Mouse (Mus musculus) left cerebral cortex, adult 2 months (tissue): ENCODE measurements at regions not wholly inside any gene's neighbourhood (a gene's known extent, or its start where the extent isn't known, plus 50 kb on each side); places are given as distances from the start of the nearest gene placed in this dataset.

Experiments used
- DNase-seq, 2 experiments: peaks; one replicate each; pipeline ENCODE4 v3.0.0; 2021 to 2022; ENCODE audit warnings: low spot score in 2 of 2, mixed read lengths in 1 of 2; ENCODE audit errors: extremely low spot score in 1 of 2
- H3K27ac ChIP-seq: fragments of 200-600 bp; 2 replicates; pipeline ENCODE4 v1.8.1; 2022
- H3K4me3 ChIP-seq: fragments of 200-600 bp; 2 replicates; pipeline ENCODE4 v1.8.1; 2022
- CTCF ChIP-seq: fragments of 200-600 bp; IDR thresholded peaks from 2 replicates; pipeline ENCODE4 v1.8.1; 2022; ENCODE audit warnings: antibody characterized with exemption, mild to moderate bottlenecking, moderate library complexity
- intact Hi-C: fragments of 180-260 bp; cut with DNase I; formaldehyde crosslinking; loops from one replicate; pipeline ENCODE4 v1.15.1; 2025

DNA sequence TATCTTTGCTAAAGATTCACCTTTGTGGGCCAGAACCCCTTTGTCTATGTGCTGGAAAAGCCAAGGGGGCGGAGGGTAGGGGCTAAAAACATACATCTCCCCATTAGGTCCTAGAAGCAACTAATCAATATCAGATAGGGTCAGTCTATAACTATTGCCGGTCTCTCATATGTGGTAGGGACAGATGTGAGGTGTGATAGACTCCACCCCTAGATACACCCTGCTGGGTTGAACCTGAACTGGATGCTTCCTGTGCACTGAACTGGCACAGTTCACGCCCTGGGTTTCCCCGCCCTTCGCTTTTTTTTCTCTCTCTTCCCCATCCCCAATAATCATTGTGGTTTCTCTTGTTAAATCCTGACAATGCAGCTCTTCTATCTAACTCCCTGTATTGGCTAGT, 270.3 kb upstream of the Gpc5 start:
- Histone ChIP-seq H3K27ac (no peak overlapping the region), H3K4me3 (no peak overlapping the region)
- intact Hi-C loops = no loop called here
- TF ChIP-seq CTCF = no peak
- no peak for DNase-seq

DNA sequence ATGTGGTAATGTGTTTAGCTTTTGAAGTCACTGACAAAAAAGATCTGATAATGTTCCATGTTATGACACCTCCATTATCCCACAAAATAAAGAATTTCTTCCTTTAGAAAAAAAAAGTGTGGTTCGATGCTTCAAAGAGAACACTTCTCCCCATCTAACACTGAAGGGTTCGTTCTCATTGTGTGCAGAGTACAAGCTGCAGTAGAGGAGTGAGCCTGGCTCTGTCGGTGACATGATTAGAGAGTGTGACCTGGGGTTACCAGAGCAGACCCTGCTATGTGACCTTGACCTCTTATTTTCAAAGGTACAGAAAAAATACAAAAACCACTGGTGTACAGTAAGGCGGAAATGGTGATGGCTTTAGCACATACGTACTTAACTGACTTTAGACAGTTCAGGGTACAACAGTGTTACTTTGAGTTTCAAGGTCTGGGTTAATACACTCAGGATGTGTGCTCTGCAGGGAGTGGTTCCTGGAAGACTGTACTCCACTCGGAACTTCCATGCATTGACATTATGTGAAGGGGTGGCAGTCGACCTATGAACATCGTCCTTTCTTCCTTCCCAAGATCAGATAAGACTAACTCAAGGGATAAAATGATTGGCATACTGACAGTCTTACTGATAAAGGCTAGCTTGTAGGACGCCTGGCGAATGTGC, 265.2 kb upstream of the Gpc5 start:
- Histone ChIP-seq H3K27ac (no peak overlapping the region), H3K4me3 (no peak overlapping the region)
- DNase-seq = no peak
- intact Hi-C loops = no loop called here
- no peak for TF ChIP-seq CTCF

DNA sequence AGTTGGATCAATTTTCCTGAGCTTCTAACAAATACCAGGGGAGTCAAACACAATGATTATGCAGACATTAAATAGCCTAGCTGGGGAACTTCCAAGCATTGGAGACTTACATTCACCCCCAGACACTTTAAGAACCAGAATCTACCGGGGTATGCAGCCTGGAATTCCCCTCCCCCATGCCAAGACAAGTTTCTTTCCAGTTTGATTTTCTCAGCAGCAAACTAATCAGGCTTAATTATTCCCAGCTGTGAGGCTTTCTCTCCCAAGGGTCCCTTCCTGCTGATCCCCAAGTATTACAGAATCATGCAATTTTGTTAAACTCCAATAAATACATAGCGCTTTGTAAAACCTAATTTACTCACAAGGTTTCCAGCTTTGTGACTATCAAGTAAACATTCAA, 262.7 kb upstream of the Gpc5 start:
- intact Hi-C loops = no loop called here
- H3K4me3 ChIP-seq = no peak overlapping the region
- DNase-seq = no peak
- no peak for TF ChIP-seq CTCF
- no peak overlapping the region for H3K27ac ChIP-seq

DNA sequence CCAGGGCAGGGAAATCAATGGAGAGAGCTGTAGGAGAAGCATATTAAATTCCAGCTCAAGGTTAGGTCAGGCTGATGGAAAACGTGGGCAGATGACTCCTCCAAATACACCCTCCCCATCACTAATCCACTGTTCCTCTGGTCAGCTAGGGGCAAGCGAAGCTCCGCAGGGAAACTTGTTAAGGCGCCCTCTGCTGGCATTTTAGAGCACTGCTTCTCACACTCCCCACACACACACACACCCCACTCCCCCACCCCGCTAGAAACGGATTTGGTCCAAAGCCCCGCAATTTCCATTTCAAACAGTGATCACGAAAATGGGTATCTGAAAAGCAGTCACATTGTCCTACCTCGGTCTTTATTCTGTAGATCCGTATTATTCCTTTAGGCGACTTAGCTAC, 259.0 kb upstream of the Gpc5 start:
- intact Hi-C loops = no loop called here
- no peak for DNase-seq
- no peak; the same call in 1 of the 2 replicates for TF ChIP-seq CTCF
- Histone ChIP-seq H3K27ac (no peak overlapping the region), H3K4me3 (no peak overlapping the region)

DNA sequence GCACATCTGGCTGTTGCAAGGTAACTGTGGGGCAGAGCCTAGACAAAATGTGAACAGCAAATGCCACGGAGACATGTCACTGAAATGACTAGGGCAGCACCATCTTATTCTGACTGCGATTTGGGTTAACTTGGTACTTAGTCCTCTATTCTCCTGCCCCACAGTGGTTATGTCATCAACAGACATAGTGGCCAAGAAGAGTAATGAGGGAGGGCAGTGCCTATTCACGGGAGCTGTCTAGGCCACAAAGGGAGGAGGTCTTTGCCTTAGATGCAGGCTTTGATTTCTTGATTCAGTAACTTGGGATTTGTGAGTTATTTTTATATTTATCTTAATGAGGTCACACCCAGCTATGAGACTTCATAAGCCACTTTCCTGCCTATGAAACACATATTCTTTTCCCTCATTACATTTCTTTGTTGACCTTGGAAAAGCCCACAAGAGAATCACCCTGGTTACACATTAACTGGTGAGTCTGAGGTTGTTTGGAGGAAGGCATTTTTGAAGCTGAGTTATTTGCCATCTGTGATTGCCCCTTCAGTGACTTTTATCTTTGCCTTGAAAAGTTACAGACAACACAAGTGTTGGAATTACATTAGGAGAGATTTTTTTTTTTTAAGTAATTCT, 255.2 kb upstream of the Gpc5 start:
- Histone ChIP-seq H3K27ac (no peak overlapping the region), H3K4me3 (no peak overlapping the region)
- no peak for DNase-seq
- TF ChIP-seq CTCF = no peak
- intact Hi-C loops = no loop called here

DNA sequence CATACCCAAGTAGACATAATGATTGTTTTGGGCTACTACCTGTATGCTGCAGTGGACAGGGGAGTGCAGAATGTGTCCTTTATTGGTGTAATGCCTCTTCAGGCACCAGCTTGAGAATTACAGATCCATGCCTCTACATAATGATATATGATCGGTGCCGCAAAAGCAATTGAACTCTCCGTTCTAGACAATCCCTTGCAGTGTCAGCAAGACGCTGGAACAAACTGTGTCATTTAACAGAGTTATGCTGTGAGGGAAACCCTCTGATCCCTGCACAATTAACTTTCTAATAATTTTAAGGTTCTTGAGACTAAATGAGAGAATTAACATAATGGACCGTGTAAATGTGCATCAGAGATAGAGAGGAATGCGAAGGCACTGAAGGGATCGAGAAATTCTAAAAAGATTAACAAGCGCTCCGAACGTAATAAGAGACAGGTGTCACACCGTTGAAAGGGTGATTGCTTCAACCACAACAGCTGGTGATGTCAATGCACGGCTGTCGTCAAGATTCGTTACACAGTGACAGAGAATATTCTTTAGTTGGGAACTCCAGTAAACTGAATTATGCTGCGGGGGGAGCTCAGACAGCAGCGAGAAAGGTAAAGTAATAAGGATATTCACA, 254.3 kb upstream of the Gpc5 start:
- no peak for DNase-seq
- no peak overlapping the region for H3K27ac ChIP-seq
- intact Hi-C loops = no loop called here
- no peak overlapping the region for H3K4me3 ChIP-seq
- no peak for TF ChIP-seq CTCF

DNA sequence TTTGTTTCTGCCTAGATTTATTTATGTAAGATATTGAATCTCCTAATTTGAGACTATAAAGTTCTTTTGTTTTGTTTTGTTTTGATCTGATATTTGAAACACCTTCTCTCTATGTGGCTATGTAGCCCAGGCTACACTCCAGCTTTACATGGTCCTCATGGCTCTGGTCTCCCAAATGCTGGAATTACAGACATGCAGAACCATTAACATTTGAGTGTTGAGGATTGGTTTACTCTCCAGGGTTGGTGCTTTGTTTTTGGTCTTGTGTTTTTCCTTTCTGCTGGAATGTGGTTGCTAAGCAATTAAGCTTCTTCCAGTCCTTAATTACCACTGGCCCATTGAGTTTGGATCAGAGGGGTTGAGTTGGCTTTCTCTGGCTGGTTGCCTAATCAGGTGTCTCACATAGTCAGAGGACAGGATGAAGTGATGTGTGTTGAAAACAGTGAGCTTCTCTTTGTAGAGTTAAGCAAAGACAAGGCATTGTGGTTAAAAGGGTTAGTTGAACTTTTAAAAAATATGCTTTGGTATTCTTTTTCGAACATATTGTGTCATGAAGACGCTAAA, 252.6 kb upstream of the Gpc5 start:
- no peak for TF ChIP-seq CTCF
- no peak overlapping the region for H3K27ac ChIP-seq
- intact Hi-C loops = no loop called here
- no peak for DNase-seq
- H3K4me3 ChIP-seq = no peak overlapping the region

DNA sequence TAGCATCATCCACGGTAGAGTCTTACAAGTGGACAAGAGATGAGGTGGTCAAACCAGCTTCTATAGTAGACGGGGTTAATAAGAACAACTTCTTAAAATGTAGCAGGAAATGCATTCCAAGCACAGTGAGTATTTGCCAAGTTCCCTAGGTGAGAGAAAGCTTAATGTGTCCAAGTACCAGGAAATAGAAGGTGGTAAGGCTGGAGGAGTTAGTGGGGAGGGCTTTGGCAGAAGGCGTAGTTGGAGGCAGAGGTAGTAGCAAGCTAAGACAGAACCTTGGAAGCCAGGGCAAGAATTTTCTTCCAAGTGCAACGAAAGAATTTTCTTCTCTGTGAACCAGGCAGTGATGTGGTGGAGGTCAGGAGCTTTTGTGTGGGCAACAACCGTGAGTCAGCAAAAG, 251.2 kb upstream of the Gpc5 start:
- no peak for DNase-seq
- Histone ChIP-seq H3K27ac (no peak overlapping the region), H3K4me3 (no peak overlapping the region)
- TF ChIP-seq CTCF = no peak
- intact Hi-C loops = no loop called here

DNA sequence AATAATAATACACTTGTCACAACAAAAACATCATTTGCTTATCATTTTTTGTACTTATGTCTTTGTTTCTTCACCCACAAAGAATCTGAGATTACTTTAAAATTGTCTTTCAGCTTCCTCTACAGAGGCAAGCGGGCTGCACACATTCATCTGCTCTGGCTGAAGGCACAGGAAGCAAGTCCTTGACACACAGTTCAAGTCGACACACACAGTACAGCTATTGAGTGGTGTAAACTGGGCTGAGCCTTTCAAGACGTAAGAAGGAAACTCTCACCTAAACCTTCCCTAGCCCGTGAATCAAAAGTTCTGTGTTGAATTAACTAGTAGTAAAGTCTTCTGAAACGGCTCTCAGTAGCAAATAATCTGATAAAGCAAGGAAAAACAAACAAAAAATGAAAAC, 250.5 kb upstream of the Gpc5 start:
- Histone ChIP-seq H3K4me3 (no peak overlapping the region), H3K27ac (no peak overlapping the region)
- no peak for DNase-seq

DNA sequence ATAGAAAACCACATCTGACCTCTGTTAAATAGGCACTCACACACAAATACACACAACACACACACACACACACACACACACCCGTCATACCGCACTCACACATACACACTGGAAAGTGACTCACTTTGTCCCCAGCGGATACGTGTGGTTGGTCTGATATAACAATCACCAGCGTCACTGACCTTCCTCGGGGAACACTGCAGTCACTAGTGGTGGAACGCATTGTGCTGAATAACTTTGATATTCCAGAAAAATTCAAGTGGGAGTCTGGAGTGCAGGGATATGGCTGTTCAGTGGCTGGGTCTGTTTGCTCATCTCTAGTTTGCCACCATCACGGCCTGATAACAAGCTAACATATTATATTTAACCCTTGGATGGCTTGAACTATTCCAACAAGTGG, 249.7 kb upstream of the Gpc5 start:
- Histone ChIP-seq H3K27ac (no peak overlapping the region), H3K4me3 (no peak overlapping the region)
- no peak for DNase-seq
- intact Hi-C loops = no loop called here
- TF ChIP-seq CTCF = no peak

More for the DNA sequence above, 250.5 kb upstream of the Gpc5 start:
- intact Hi-C loops = no loop called here
- TF ChIP-seq CTCF = no peak

DNA sequence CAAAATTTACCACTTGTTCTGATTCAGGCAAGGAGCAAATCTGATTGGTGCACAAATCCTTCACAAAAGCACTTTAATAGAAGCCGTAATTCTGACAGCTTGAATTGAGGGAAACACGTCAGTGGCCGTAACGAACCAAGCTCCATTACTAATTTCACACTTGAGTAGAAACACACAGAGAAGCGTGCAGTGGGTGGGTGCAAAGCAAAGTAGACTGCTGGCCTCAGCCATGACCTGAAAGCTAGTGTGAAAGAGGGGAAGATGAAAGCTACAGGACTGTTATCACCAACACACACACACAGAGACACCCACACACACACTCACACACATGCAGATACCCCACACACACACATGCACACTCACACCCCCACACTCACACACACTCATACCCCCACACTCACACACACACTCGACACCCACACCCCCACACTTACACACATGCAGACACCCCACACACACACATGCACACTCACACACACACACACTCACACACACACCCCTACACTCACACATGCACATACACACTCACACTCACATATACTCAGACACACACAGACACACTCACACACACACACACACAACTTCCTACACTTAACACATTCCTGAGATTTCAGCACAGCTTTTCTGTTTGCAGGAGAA, 248.8 kb upstream of the Gpc5 start:
- intact Hi-C loops = no loop called here

More for the DNA sequence above, 248.8 kb upstream of the Gpc5 start:
- Histone ChIP-seq H3K27ac (no peak overlapping the region), H3K4me3 (no peak overlapping the region)
- TF ChIP-seq CTCF = no peak
- no peak for DNase-seq
